Mouse (Mus musculus): ENCODE measurements around the gene Ipo7.
"Not testable (repeated sequence)": the region's sequence is repeated elsewhere in the genome, so short reads cannot be mapped to it uniquely, and the experiment has no call there.

Gene Ipo7

DNA sequence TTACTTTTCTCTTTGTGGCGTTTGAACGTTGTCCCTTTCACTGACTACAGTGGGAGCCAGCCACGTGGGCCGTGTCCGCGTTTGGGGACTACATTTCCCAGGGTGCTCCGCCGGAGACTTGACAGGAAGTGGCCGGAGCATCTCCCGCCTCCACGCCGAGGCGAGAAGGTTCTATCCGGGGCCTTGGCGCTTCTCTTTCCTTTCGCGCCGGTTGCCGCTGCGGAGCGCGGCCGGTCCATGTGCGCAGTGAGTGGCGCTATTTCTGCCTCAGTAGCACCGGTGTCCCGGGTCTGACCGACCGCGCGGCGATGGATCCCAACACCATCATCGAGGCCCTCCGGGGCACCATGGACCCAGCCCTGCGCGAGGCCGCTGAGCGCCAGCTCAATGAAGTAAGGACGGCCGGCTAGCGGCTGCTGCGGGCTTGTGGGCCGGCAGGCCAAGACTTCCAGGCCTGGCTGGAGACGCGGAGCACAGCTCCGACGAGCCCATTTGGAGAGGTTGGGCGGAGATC is at the start of gene Ipo7:
Ipo7 (plus strand) TSS at position 158 of the 514 bp plus-strand sequence.
- peak; percentile 92 to 95 for DNase-seq (ENCODE audit: low spot score in 2 of 2)

DNA sequence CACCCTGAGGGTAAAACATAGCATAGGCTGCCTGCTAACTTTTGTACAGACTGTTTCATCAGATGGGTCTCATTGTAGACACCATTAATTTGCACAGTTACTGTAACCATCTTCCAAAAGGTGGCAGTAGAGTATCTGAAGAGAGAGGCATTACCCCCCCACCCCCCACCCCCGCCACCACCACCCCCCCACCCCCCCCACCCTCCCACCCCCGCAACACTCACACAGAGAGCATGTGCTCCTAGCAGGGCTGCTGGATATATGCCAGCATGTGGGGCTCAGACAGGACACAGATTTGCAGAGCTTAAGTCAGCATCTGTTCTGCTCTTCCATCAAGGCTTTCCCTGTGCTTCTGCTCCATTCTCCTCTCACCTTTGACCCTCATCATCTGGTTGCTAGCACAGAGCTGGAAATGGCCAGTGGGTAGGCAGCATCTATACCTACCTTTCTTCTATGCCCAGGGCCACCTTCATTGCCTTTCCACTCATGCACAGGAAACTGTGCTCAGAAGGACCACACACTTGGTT is 49.1 kb upstream of the Ipo7 start:
- DNase-seq (ENCODE audit: low spot score in 2 of 2): no peak

DNA sequence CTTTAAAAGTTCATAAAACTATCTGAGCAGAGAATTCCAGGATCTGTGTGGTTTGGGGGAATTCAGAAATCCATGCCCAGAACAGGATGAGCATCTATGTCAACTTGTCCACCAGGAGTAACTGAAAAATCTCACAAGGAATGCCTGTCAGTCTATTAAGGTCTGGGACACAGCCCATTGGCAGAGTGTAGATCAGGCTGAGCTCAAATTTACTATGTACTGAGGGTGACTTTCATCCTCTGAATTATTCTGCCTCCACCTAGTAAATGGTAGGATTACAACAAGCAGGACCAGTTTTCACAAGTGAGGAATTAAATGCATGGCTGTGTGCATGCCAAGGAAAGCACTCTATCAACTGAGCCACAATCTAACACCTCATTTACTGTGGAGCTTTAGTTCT is 48.5 kb upstream of the Ipo7 start:
- DNase-seq (ENCODE audit: low spot score in 2 of 2): no peak

DNA sequence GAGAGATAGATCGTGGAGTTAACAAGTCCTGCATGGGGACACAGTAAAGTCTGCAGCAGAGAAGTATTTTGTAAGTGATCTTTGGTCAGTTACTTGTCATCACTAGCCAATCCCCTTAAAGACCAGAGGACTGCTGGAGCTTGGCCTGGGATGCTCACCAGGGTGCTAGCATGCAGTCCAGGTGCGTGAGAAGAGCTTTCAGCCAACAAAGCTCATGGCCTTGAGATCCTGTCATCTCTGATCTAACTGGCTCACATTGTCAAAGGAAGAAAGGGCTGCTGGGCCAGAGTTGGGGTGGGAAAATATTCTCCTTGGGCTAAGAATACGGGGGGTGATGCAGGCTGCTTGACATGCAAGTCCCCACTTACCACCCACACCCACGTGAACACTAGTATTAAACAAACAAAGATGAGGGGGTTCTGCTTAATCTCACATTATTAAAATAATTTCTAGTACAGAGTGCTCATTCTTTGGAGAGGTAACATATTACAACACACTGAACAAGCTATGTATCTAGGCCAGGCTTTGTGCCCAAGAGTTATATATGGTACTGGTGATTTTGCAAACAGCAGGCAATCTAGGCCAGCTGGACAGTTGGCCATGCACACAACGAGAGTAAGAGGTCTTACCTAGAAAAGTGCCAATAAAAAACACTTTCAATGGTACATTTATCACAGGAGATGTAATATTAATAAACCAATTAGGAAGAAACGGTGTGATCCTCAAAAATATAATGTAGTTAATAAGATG is 41.9 kb upstream of the Ipo7 start:
- DNase-seq (ENCODE audit: low spot score in 2 of 2): no peak

DNA sequence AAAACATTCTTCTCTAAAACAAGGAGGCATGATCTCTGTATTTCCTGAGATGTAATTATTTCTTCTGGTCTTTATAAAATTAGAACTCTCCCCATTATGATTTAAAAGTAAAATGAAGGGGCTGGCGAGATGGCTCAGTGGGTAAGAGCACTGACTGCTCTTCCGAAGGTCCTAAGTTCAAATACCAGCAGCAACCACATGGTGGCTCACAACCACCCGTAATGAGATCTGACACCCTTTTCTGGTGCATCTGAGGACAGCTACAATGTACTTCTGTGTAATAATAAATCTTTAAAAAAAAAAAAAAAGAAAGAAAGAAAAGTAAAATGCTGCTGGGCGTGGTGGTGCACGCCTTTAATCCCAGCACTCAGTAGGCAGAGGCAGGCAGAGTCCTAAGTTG is 40.9 kb upstream of the Ipo7 start:
- DNase-seq (ENCODE audit: low spot score in 2 of 2): not testable (repeated sequence)

DNA sequence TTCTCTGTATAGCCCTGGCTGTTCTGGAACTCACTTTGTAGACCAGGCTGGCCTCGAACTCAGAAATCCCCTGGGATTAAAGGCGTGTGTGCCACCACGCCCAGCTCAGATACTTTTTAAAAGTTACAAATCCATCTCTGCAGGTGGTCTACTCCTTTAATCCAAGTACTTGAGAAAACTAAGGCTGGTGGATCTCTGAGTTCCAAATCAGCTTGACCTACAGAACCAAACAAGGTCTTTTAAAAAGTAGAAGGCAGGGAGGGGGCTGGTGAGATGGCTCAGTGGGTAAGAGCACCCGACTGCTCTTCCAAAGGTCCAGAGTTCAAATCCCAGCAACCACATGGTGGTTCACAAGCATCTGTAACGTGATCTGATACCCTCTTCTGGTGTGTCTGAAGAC is 33.5 kb upstream of the Ipo7 start:
- DNase-seq (ENCODE audit: low spot score in 2 of 2): not testable (repeated sequence)

DNA sequence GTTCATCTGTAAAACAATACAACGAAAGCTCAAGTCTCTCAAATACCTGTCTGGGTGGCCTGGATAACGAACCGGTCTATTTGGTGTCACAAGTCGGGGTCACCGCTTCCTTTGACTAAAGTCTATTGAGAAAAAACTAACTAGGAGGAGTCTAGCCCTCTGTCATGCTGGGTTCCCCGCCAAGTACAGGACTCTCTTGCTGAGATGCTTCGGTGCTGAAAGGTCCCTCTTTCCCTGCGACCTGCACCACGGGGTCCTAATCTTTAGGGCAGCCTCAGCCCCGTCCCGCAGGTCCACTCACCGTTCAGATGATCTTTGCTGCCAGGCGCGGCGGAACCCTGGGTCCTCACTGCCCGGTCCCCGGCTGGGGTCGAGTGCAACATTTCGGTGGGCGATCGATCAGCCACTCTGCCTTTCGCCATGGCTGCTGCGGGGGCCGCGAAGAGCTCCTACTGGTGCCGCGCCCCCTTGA is 32.4 kb upstream of the Ipo7 start:
- DNase-seq (ENCODE audit: low spot score in 2 of 2): no peak

DNA sequence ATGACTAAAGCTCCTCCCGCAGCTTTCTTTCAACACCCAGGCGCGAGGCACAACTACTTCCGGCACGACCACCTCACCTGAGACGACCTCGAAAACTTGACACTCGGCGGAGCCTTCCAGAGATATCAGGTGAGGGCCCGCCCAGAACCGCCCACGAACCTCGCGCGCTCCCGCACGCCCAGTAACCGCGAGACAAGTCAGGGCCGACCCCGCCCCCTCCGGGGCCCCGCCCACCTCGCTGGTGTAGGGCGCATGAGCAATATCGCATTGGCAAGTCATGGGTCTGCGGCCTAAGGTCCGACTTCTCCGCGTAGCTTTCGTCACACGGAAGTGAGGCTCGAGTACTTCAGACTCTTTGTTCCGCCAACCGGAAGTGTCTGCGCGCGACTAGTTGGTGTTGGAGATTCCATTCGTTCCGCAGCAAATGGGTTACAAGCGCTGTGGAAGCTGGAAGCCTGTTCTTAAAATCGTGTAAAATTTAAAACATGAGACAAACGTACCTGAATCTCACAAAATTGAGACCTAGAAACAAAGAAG is 31.9 kb upstream of the Ipo7 start:
- peak; percentile 98 to 99 for DNase-seq (ENCODE audit: low spot score in 2 of 2)

DNA sequence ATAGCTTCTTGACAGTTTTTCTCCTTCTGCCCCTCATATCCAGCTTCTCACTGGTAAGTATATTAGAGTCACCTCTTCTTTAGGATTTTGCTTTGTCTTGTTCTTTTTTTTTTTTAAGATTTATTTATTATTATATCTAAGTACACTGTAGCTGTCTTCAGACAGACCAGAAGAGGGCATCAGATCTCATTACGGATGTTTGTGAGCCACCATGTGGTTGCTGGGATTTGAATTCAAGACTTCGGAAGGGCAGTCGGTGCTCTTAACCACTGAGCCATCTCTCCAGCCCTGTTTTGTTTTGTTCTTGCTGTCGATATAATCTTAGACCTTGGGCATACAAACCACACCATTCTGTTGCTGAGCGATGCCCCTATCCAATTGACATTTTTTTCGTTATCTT is 31.3 kb upstream of the Ipo7 start, which contains the start of gene Tmem41b:
Tmem41b (minus strand) TSS at position 155 of the 400 bp plus-strand sequence.
- DNase-seq (ENCODE audit: low spot score in 2 of 2): peak in 1 of 2 experiments; percentile 36

DNA sequence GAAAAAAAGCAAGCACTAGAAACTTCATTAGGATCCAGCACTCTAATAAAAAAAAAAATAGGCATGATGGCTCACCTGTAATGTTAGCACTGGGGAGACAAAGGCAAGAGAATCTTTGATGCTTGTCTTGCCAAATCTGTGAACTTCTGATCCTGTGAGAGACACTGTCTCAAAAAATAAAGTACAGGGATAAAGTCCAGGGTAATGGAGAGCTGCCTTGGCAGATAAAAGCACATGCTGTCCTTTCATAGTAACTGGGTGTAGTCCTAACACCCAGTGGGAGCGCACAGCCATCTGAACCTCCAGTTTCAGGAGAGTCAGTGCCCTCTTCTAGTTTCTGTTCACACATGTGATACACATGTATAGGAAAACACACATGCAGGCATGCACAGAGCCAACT is 26.8 kb upstream of the Ipo7 start:
- no peak for DNase-seq (ENCODE audit: low spot score in 2 of 2)

DNA sequence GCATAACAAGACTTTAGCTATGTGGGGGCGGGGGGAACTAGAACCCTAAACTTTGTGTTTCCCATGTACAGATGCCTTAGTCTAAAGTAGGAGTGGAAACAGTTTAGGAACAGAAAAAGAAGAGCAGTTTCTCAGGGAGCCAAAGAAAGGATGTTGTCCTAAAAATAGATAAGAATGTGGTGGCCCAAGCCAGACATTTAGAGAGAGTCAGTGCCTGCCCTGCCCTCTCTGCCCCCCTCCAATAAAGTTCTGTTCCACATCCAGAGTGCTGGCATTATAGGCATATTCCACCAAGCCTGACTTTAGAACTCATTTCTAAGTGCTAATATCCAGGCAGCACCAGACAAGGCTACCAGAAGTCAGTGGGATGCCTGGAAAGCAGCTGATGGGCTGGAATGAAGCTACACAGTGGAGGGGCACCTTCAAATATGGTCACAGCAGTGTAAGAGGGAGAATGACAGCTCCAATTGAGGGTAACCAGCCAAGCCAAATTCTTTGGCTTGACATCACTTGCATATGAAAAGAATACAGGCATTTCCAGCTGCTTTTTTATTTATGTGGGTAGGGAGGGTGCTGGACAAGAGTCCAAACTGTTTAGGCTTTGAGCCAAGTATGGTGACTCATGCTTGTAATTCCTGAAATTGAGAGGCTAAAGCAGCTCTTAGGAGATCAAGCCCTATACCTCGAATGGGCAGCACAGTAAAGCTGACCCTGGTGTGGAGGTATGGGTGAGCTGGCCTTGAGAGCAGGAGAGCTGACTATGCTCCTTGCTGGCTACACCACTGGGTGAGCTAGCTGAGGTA is 24.7 kb upstream of the Ipo7 start:
- DNase-seq (ENCODE audit: low spot score in 2 of 2): no peak

DNA sequence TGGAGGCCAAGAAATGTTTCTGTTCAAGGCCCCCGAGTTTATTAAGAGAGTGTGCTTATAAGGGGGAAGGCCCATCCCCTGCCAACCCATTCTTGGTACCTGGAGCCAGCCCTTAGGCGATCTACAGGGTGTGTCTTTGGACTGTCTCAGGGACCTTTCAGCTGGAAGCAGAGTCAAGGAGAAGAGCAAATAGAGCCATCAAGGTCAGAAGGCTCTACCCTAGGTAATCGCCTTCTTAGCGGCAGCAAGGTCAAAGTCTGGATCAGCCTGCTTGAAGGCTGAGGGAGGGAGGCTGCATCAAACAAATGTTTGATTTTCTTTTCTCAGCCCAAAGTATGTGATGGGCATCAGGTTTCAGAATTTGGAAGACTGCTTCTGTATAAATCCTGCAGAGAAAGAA is 19.7 kb upstream of the Ipo7 start:
- DNase-seq (ENCODE audit: low spot score in 2 of 2): no peak

DNA sequence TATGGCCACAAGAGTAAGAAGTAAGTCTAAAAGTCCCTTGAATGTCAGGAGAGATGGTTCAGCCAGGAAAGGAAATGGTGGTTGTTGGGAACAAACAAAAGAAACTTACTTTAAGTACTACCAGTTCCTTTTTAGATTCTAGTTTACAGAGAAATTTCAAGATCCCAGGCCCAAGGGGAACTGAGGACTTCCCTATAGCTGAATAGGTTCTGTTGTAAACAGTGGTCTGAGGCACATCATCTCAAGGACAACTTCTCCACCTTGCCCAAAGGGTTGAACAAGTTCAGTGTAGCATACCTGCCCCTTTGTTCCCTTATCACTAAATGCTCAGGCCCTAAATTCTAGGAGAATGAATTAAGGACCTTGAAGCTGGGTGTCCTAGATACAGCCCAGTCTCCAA is 16.0 kb upstream of the Ipo7 start:
- DNase-seq (ENCODE audit: low spot score in 2 of 2): no peak

DNA sequence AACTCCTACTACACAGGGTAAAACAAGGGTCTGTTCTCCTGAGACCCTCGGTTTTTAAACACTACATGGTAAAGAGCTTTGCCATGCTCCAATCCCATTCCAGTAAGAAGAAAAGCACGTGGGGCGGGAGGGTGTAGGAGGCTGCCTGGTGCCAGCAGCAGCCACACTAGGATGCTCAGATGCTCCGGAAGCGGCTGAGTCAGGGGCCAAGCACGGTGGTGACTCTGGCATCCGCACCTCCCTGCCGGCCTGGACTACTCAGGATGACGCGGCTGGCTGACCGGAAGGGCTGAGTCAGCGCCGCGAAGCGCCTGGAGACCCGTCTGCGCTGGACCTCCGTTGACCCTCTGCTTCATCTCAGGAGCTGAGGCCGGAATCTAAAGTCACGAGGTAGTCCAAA is 15.1 kb upstream of the Ipo7 start:
- DNase-seq (ENCODE audit: low spot score in 2 of 2): peak; percentile 24 to 26

DNA sequence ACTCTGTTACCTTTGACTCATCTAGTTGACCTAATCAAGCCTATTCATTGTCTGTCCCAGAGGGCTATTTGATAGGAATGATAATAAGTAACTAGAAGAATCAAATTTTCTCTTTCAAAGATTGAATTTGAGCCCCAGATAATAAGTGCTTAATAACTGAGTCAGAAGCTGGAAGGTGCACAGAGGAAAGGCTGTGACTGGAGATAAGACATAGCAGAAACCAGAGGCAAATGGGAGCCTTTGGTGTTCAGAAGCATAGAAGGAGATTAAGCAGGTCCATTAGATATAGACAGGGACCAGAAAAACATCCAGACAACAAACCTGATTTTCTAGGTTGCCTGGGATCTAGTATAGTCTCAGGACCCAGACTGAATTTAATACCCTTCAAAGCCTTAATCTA is 12.1 kb upstream of the Ipo7 start:
- no peak for DNase-seq (ENCODE audit: low spot score in 2 of 2)

DNA sequence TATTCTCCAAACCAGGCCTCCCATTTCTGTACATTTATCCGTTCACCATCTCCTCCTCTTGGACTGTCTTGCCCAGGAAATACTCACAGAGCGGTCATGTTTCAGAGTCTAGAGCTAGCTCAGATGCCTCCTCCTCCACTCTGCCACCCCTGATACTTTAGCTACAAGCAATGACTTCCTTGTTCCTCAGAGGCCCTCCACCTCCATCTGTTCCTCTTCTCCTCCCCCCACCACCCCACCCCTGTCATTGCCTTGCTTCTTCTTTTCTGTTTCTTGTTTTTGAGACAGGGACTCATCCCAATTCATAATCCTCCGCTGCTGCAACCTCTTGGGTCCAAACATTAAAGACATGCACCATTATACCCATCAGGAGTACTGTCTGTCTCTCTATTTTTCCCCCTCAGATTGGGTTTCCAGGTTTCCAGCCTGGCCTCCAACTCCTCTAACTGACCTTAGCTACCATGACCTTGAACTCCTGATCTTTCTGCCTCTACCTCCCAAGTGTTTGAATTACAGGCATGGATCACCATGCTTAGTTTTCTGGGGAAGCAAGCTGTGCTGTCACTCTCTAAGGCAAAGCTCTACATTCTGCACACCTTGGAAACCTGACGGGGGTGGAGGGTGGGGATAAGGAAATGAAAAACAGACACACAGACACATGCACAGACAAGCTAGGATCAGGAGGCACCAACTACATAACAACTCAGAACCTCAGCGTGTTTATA is 11.4 kb upstream of the Ipo7 start:
- DNase-seq (ENCODE audit: low spot score in 2 of 2): no peak

DNA sequence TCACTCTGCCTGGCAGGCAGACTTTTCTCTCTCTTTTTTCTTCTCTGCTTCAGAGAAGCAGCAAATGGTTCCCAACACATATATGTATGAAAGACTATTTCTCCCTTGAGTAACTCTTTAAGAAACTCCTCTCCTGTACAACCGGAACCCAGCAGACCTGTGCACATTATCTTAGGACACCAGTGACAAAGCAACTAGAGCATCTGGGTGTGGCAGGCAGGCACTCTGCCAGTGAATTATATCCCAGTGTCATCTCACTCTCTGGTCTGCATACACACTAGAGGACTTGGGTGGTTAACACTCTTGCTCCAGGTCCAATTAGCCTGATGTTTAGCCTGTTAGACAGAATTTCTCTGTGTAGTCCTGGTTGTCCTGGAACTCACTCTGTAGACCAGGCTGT is 9.6 kb upstream of the Ipo7 start:
- DNase-seq (ENCODE audit: low spot score in 2 of 2): no peak

DNA sequence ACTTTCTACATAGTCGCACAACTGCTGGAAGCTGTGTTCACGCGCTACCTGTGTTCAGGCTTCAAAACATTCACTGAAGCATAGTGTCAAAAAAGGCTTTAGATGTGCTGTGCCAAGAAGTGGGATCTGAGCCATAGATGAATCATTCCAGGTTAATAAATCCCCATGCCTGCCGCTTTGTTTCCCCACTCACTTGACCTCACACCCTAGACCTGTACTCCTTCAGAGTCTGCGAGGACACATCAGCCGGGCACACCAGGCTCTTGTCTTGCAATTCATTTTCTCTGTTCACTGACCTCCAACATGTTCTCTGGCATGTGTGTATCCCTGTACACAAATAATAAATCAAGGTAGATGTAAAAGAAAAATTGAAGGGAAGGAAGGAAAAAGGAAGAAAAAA is 9.0 kb upstream of the Ipo7 start:
- DNase-seq (ENCODE audit: low spot score in 2 of 2): no peak

DNA sequence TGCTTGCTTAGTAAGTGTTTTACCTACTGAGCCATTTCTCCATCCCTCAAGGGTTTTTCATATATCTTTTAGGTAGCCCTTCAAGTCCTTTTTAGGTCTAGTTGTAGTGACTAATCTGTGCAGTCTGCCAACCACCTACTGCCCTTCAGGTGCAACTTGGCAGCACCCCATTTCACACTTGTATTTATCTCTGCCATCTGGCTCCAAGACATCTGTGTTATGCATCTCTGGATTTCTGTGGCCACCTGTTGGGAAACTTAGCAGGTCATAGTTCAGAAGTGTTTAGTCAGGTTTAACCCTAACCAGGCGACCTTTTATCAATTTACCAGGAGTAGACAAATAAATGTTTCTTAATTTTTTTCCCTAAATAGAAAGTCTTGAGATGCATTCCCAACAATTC is 6.7 kb upstream of the Ipo7 start:
- DNase-seq (ENCODE audit: low spot score in 2 of 2): no peak

DNA sequence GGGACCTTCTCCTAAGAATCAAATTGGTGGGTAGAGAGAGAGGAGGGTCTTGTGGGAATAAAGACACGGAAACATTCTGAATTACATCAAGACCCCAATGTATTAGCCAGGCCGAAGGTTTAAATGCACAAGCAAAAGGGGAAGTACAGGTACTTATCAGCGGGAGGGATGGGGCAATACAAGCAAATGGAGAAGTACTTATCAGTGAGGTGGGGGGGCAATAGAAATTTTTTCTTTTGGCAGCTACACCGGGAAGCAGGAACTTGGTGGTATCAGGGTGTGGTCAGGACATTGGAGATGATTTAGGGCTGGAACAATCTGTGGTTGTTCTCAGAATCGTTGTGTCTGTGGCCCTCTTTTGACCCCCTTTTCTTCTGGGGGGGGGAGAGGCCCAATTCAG is 3.8 kb upstream of the Ipo7 start:
- DNase-seq (ENCODE audit: low spot score in 2 of 2): no peak

DNA sequence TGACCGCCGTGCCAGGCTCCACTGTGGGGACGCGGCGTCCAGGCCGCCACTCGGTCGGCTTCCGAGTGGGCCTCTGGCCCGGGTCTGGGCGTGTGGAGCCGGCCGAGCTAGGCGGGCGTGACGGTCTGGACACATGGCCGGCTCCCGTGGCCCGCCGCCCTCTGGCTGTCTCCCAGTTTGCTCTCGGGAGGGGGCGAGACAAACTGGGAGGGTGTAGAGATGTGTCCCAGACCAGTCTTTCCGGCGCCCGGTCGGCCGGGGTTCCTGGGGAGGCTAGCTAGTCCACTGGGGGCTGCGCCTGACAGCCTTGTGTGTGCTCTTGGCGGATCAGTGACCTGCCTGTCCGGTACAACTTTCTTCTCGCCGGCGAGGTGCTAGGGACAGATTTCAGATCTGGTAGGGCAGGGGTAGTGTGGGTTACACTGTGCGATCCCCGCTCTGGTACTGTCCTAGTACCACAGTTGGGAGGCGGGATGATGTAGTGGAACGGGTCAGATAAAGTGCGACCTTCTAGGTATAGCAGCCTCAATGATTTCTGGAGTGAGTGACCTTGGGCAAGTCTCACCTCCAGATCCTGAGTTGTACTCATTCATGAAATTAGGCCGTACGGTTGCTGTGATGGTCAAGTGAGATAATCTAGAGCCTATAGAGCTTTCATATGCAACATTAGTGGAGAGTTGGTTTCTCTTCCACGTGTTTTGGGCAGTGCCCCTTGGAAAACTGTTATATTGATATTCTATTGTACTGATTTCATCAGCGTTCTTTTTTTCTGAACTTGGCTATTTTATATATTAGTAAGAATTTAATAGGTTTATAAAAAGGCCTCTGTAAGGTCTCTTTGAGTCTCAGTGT is 783 bp downstream of the Ipo7 start:
- DNase-seq (ENCODE audit: low spot score in 2 of 2): peak; percentile 14 to 33
